Mouse (Mus musculus) midbrain, embryonic 14.5 days (tissue): ENCODE data around the gene Gm13090. TPM values are rescaled to one million over a fixed set of nuclear protein-coding genes. Genes with fewer than 3 reads are reported as not detected.
A peak's percentile ranks its signal among the peaks of the same experiment; 100 is the strongest.

ENCODE experiments used
- ATAC-seq: fragments of 200-750 bp; cut with Nextera tagmentation; 2 replicates; pipeline ENCODE4 v1.8.0; 2017; ENCODE audit warnings: moderate number of reproducible peaks, moderate library complexity; ENCODE audit not compliant: low FRiP score, low TSS enrichment
- DNase-seq: peaks from one replicate; pipeline ENCODE4 v3.0.0-alpha.2; 2015
- H3K27ac ChIP-seq: fragments of 300-500 bp; sonication (generic); replicated peaks from 2 replicates; pipeline ENCODE4 v1.5.1; 2014; ENCODE audit warnings: mild to moderate bottlenecking, low read depth, low read length, moderate library complexity
- H3K27me3 ChIP-seq: fragments of 300-500 bp; sonication (generic); 2 replicates; pipeline ENCODE4 v1.6.1; 2014; ENCODE audit warnings: low read length, control low read depth, mixed read lengths; ENCODE audit not compliant: control insufficient read depth, insufficient read depth
- H3K36me3 ChIP-seq: fragments of 300-500 bp; sonication (generic); 2 replicates; pipeline ENCODE4 v1.6.1; 2014; ENCODE audit warnings: low read length, control low read depth; ENCODE audit not compliant: control insufficient read depth, insufficient read depth
- H3K4me1 ChIP-seq: fragments of 300-500 bp; sonication (generic); 2 replicates; pipeline ENCODE4 v1.6.1; 2014; ENCODE audit warnings: mild to moderate bottlenecking, antibody characterized with exemption, low read length, control low read depth; ENCODE audit not compliant: control insufficient read depth, insufficient read depth
- H3K4me2 ChIP-seq: fragments of 300-500 bp; sonication (generic); 2 replicates; pipeline ENCODE4 v1.6.1; 2014; ENCODE audit warnings: mild to moderate bottlenecking, low read length, moderate library complexity
- H3K4me3 ChIP-seq: fragments of 300-500 bp; sonication (generic); replicated peaks from 2 replicates; pipeline ENCODE4 v1.5.1; 2014; ENCODE audit warnings: low read depth, low read length
- H3K9ac ChIP-seq: fragments of 300-500 bp; sonication (generic); replicated peaks from 2 replicates; pipeline ENCODE4 v1.6.1; 2014; ENCODE audit warnings: mild to moderate bottlenecking, low read length, moderate library complexity
- H3K9me3 ChIP-seq: fragments of 300-500 bp; sonication (generic); 2 replicates; pipeline ENCODE4 v1.6.1; 2016; ENCODE audit warnings: low read length, control low read depth, mixed read lengths; ENCODE audit not compliant: control insufficient read depth
- WGBS: fragments of 180-500 bp; shearing (Covaris S2); extraction: QIAGEN DNeasy Blood & Tissue Kit; methylation state at CpG from one replicate; pipeline ENCODE4 v1.1.7; 2014; 5-methylcytosine and 5-hydroxymethylcytosine counted together
- polyA plus RNA-seq: library from polyadenylated mRNA; unstranded; fragments of >200 nt; fragmentation: Nextera tagmentation; extraction: Ambion mirVana; gene quantifications from 2 replicates; pipeline ENCODE4 v1.2.1, GENCODE M21; 2014

Gm13090 gene
- 0.50 TPM in 1 of 2 replicates, not detected in the other for polyA plus RNA-seq

DNA sequence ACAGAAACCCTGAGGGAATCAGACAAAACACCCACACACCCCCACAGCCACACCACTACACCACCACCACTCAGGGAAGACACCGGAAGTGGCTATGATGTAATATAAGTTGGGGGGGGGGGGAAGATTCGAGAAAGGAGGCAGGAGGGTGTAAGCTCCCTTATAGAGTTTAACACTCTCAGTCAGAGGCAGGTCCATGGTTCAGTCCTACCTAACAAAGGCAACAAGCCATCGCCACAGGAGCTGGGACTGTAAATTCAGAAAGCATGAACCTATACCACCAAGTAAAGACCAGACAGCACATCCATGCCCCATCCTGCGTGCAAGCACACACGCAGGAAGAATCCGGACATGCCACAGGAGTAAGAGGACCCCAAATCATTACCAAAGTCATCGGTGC lies at the start of gene Gm13090:
TSS of gene Gm13090 (plus strand) at position 301 of the 400 bp plus-strand sequence.
- Histone ChIP-seq H3K4me3 (no peak within 1 kb of the TSS), H3K36me3 (peaks cover 51% of the 10 kb centered on the region), H3K9me3 (no peaks in the 10 kb centered on the region), H3K4me2 (no peak within 1 kb of the TSS), H3K4me1 (peaks cover 3% of the 10 kb centered on the region; the same call in 1 of the 2 replicates), H3K27ac (no peak within 1 kb of the TSS; the same call in none of the 2 replicates), H3K9ac (no peak within 1 kb of the TSS), H3K27me3 (no peaks in the 10 kb centered on the region)
- ATAC-seq = no peak
- no peak for DNase-seq
- WGBS = 92% methylated on average over 7 of the region's 7 CpGs

DNA sequence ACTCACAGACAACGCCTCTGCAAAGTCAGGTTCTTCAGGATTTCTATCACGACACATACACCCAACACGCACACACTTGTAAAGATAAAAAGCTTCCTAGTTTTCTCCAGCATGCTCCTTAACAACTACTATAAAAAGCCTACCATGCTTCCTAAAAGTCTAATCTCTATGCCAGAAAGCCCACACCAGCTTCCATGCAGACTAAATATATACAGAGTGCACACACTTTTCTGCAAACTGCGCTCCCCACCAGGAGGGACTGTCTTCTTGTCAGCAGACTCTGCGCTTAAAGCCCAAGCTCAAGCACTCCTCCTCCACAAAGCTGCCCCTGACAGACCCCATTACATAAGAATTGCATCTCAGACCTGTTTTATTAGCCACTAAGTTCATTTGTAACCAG lies 47.9 kb upstream of the Gm13090 start:
- Histone ChIP-seq H3K9me3 (no peaks in the 10 kb centered on the region), H3K27ac (no peak overlapping the region), H3K9ac (no peak overlapping the region), H3K4me1 (peaks cover 4% of the 10 kb centered on the region; the same call in 1 of the 2 replicates), H3K4me2 (no peak overlapping the region), H3K4me3 (no peak overlapping the region), H3K36me3 (peaks cover under 1% of the 10 kb centered on the region), H3K27me3 (peaks cover 9% of the 10 kb centered on the region; the same call in 1 of the 2 replicates)
- no peak for DNase-seq
- ATAC-seq = no peak
- 90% methylated on average over 5 of the region's 5 CpGs for WGBS

DNA sequence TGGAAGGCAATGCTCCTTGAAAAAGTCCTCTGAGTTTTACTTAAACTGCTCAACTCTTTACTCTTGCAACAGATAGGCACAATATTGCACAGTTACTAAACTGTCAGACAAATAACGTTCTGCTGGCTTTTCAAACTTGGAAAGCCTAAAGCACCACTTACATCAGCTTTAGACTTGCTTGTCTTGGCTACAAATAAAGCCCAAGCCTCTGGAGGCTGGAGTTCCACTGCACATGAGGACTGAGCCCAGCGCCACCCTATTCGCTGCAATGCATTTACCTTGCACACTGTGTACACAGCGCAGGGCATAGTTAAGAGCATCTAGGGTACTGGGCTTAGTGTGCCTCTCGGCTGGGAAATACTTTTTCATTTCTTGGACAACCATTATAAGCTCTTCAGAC lies 46.1 kb upstream of the Gm13090 start:
- no peak for DNase-seq
- 49% methylated on average over 5 of the region's 5 CpGs for whole genome bisulfite sequencing

DNA sequence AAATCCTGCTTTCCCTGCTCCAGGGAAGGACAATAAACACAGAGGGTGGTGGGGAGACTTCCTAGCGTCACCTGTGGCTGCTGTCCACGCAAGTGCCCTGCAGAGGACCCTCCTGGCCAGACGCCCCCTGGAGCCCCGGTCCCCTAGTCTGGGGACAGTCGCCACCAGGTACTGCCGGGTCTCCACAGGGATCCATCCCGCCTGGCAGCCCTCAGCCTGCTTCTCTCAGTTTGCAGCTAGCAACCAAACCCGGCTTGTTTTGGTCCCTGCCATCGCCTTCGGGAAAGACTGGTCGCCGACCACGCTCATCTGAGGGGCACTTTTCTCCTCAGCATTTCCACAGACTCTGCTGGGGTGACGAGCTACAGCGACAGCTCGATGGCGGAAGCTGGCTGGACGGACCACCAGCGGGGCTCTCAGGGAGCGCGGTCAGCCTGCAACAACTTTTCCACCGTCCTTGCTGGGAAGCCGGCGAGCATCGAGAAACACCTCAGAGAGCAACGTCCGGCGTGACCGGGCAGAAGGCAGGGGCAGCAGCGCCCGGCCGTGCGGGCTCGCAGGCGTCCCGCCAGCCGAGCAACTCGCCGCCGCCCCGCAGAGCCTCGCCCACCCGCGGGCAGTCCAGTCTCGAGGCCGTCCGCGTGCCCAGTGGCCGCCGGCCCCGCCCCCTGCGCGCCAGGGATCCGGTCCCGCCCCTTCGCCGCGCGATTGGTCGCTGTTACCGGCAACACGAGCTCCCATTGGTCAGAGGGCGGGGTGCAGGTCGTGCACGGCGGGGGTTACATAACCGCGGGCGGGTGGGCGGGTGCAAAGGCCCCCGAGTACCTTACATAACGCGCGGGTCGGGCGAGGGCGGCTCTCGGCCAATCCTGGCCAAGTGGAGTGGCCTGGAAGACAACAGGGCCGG lies 45.1 kb upstream of the Gm13090 start, which contains the start of gene Per3:
TSS of gene Per3 (minus strand) at position 629 of the 907 bp plus-strand sequence.
- Histone ChIP-seq H3K27me3 (peaks cover 9% of the 10 kb centered on the region; the same call in 1 of the 2 replicates), H3K27ac (peak within 1 kb of the TSS; percentile 37; the same call in 1 of the 2 replicates)
- under 1% methylated on average over 78 of the region's 79 CpGs for WGBS

More for the DNA sequence above, 46.1 kb upstream of the Gm13090 start:
- H3K27me3 ChIP-seq = peaks cover 9% of the 10 kb centered on the region; the same call in 1 of the 2 replicates
- peaks cover 15% of the 10 kb centered on the region for H3K36me3 ChIP-seq
- H3K9ac ChIP-seq = peak overlapping the region; percentile 48; the same call in 1 of the 2 replicates
- ATAC-seq = no peak
- peak overlapping the region; percentile 98 for H3K4me2 ChIP-seq
- H3K27ac ChIP-seq = no peak overlapping the region
- no peaks in the 10 kb centered on the region for H3K9me3 ChIP-seq
- 0 out of 2 replicates have a peak overlapping the region, but pooled peaks have one; percentile 56 for H3K4me3 ChIP-seq
- H3K4me1 ChIP-seq = peaks cover 4% of the 10 kb centered on the region; the same call in 1 of the 2 replicates

DNA sequence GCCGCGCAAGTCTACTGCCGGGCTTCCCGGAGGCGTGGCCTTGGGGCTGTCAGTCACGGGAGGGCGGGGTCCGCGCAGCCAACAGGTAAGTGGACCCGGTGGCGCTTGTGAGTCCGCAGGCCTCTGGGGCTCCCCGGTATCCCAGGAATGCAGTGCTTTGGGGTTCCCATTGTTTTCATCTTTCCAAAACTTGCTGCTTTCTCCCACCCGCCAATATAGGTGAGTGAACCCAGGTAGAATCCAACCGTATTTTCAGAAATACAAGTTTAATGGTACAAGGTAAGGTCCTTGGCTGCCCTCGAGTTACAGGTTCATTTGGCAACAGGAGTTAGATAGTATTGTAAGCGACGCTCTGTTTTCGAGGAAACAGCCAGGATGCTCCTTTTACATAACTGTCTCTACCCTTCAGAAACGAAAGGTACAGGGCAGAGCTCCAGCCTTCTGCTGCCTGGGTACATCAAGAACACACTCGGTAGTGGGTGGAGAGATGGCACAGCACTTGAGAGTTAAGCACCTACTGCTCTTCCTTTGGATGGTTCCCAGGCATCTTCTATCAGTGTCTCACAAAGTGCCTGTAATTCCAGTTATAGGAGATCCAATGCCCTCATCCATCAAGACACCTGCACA lies 44.3 kb upstream of the Gm13090 start:
- peak overlapping the region; percentile 48; the same call in 1 of the 2 replicates for H3K9ac ChIP-seq
- H3K27me3 ChIP-seq = peaks cover 9% of the 10 kb centered on the region; the same call in 1 of the 2 replicates
- H3K36me3 ChIP-seq = peaks cover 33% of the 10 kb centered on the region
- 5% methylated on average over 21 of the region's 21 CpGs for WGBS
- H3K9me3 ChIP-seq = no peaks in the 10 kb centered on the region
- peak overlapping the region; percentile 56 for H3K4me3 ChIP-seq
- no peak overlapping the region for H3K27ac ChIP-seq
- DNase-seq = no peak
- ATAC-seq = no peak
- peak overlapping the region; percentile 98 for H3K4me2 ChIP-seq
- peaks cover 4% of the 10 kb centered on the region; the same call in 1 of the 2 replicates for H3K4me1 ChIP-seq

More for the DNA sequence above, 45.1 kb upstream of the Gm13090 start, which contains the start of gene Per3:
- ATAC-seq (peak; percentile 96), DNase-seq (peak; percentile 95)
- peak within 1 kb of the TSS; percentile 56 for H3K4me3 ChIP-seq
- H3K4me2 ChIP-seq = peak within 1 kb of the TSS; percentile 98
- peak within 1 kb of the TSS; percentile 48 for H3K9ac ChIP-seq
- no peaks in the 10 kb centered on the region for H3K9me3 ChIP-seq
- peaks cover 25% of the 10 kb centered on the region for H3K36me3 ChIP-seq
- H3K4me1 ChIP-seq = peaks cover 4% of the 10 kb centered on the region; the same call in 1 of the 2 replicates

DNA sequence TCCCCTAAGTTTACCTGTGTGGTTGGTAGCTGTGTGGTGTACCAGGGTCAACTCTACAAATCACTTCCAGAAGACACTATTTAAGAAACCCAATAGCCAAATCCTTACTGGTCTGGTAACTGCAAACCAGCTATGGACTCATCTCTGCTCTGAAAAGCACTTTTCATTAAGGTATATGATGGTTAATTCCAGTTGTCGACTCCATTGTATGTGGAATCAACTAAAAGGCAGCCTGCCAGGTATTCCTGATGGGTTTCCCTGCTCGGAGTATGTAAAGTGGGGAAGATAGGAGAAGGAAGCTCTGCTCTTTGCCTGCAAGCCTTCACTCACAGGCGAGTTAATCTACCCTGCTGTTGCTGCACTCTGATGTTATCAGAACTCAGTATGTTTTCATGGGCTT lies 42.8 kb upstream of the Gm13090 start:
- H3K4me3 ChIP-seq = no peak overlapping the region
- 89% methylated on average over 3 of the region's 3 CpGs for WGBS
- DNase-seq (no peak), ATAC-seq (no peak)
- peaks cover 38% of the 10 kb centered on the region for H3K36me3 ChIP-seq
- H3K9me3 ChIP-seq = no peaks in the 10 kb centered on the region
- H3K9ac ChIP-seq = no peak overlapping the region
- H3K4me1 ChIP-seq = peaks cover 4% of the 10 kb centered on the region; the same call in 1 of the 2 replicates
- H3K27me3 ChIP-seq = peaks cover 9% of the 10 kb centered on the region; the same call in 1 of the 2 replicates
- no peak overlapping the region for H3K4me2 ChIP-seq
- H3K27ac ChIP-seq = no peak overlapping the region

DNA sequence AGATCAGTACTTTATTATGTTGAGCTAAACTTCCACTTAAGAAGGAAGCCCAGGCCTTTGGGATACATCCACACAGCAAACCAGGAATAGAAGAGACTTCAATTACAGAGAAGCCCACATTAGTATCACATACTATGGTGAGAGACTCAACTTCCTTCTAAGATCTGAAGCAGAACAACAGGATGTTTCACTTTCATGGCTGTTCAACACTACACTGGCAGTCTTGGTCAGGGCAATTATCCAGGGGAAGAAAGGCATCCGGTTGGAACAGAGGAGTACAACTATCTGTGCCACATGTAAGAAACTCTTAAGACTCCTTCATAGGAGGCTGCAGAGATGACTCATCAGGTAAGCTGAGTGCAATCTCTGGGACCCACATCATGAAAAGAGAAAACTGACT lies 38.2 kb upstream of the Gm13090 start:
- DNase-seq = no peak
- Histone ChIP-seq H3K36me3 (peaks cover 64% of the 10 kb centered on the region), H3K9ac (no peak overlapping the region), H3K9me3 (no peaks in the 10 kb centered on the region), H3K4me2 (no peak overlapping the region), H3K4me1 (0 out of 2 replicates have a peak, but pooled peaks cover 2% of the 10 kb centered on the region), H3K4me3 (no peak overlapping the region), H3K27ac (no peak overlapping the region), H3K27me3 (no peaks in the 10 kb centered on the region)
- no peak for ATAC-seq
- WGBS = 96% methylated on average over 1 of the region's 1 CpGs
